Mouse (Mus musculus) bone marrow macrophage, adult 2 months (primary cell): ENCODE results near the gene Tnpo3.

Source experiments
- CTCF ChIP-seq: IDR thresholded peaks from 2 replicates; pipeline ENCODE4 v1.5.1; 2012; ENCODE audit warnings: low read depth, mild to moderate bottlenecking, low read length, moderate library complexity
- POLR2A ChIP-seq: IDR thresholded peaks from 2 replicates; pipeline ENCODE4 v1.6.1; 2012; ENCODE audit warnings: mild to moderate bottlenecking, low read depth, low read length, borderline replicate concordance

- no peak for TF ChIP-seq POLR2A
- TF ChIP-seq CTCF = no peak
Observed at GRCm38 (mm10) chr6:29509086-29509485, 100.6 kb downstream of the Tnpo3 start.
